Mouse (Mus musculus) splenic B cell, adult 2 months (primary cell): Measurements from ENCODE around the gene Acbd6.

Source experiments
- DNase-seq: peaks from one replicate; pipeline ENCODE4 v3.0.0-alpha.2; 2011; ENCODE audit warnings: low read depth, low spot score
- H3K27me3 ChIP-seq: 2 replicates; pipeline ENCODE4 v1.6.1; 2012; ENCODE audit warnings: mild to moderate bottlenecking, low read length, moderate library complexity, mixed read lengths; ENCODE audit not compliant: control insufficient read depth, poor library complexity, insufficient read depth, severe bottlenecking
- H3K36me3 ChIP-seq: 2 replicates; pipeline ENCODE4 v1.6.1; 2012; ENCODE audit warnings: mild to moderate bottlenecking, low read length, moderate library complexity, mixed read lengths; ENCODE audit not compliant: control insufficient read depth, poor library complexity, insufficient read depth, severe bottlenecking

Acbd6 gene

DNA sequence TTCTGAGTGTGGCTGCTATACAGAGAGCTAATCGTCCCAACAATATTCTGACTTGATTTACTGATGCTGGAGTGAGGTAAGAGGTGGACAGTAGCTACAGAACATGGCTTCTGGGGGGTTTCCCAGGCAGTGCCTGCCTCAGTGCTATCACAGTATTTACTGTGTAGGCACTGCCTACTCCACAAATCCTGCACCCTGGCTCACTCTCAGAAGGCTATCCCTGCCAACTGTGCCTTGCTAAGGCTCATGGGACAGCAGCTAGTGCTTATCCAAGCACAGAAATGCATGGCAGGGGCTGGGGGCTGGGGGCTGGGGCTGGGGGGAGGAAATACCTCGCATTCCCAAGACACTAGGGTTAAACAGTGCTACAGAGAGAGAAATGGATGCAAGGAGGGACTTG is 155.4 kb downstream of the Acbd6 start:
- DNase-seq = no peak
- Histone ChIP-seq H3K36me3 (no peaks in the 10 kb centered on the region), H3K27me3 (no peaks in the 10 kb centered on the region)

DNA sequence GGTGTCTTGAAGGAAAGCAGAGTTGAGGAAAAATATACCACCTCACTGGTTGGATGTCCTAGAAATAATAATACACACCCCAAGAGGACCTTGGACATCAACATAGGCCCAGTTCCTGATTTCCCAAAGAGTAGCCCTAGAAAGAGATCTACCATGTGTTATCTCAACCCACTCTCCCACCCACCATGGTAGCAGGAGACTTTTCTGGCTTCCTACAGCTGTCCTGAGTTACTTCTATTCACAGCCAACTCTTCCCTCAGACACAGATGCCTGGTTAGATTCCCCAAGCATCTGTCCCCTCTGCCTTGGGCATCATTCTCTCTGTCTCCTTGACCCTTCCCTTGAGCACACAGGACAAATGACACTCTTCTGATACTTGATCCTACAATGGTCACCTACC is 157.4 kb downstream of the Acbd6 start:
- DNase-seq = no peak

DNA sequence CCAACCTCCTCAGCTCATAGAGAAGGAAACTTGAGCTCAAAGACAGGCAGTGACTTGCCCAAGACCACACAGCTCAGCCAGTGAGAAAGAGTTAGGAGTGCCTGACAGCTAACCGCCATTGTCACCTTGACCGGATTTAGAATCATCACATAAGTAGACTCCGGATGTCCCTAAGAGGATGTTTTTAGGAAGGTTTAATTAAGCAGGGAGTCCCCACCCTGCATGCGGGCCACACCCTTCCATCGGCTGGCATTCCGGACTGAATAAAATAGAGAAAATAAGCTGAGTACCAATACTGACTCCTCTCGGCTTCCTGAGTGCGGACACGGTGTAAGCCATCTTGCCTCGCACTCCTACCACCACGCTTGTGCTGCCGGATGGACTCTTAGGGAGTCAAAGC is 159.4 kb downstream of the Acbd6 start:
- Histone ChIP-seq H3K36me3 (no peaks in the 10 kb centered on the region), H3K27me3 (no peaks in the 10 kb centered on the region)
- DNase-seq = no peak

More for the DNA sequence above, 157.4 kb downstream of the Acbd6 start:
- H3K36me3 ChIP-seq = no peaks in the 10 kb centered on the region
- H3K27me3 ChIP-seq = no peaks in the 10 kb centered on the region

DNA sequence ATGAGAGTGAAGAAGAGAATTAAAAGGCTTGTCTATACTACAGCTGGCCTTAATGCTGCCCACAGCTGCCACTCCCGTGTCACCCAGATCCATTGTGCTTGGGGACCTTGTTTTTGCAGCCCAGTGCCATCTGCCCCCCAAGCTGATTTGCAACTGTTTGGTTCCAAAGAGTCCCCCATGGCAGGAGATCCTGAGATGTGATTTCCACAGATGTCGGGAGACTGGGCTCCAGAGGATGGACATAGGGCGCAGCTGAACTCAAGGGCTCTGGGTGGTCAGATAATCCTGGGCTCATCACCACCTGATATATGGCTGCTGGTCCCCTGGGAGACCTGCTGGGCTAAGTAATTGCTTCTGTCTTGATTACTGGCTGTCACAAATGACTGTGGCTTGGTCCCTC is 160.9 kb downstream of the Acbd6 start:
- no peaks in the 10 kb centered on the region for H3K36me3 ChIP-seq
- DNase-seq = no peak
- no peaks in the 10 kb centered on the region for H3K27me3 ChIP-seq

DNA sequence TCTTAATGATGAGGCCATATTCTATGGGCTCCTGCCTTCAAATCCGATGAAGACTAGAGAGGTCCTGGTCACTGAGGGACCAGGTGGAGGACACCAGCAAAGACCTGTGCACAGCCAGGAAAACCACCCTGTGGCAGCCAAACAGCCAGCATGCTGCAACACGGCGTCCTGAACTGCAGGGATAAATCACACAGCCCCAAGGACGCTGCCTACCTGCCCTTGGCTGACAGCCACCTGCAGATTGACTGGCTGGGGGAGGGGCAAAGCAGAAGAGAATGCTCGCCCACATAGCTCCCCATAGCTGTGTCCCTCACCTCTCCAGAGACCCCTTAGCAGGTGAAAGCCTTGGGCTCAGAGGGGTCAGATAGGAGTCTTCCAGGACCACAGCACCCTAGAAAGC is 162.1 kb downstream of the Acbd6 start:
- H3K36me3 ChIP-seq = no peaks in the 10 kb centered on the region

DNA sequence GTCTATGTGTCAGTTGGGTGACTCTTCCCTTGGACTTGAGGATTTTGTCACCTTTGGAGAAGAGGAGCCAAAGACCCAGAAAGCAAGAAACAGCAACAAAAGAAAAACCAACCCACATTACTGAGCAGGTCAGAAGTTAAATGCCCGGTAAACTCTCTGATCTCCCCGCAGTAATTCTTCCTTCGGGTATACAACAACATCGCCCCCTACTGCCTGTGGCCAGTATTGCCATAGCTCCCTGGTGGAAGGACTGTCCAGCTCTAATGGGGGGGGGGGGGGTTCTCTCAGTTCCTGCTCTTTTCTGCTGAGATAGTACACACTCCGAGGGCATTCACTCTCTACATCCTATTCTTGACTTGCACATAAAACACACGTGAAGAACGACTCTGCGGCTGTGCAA is 163.5 kb downstream of the Acbd6 start:
- no peaks in the 10 kb centered on the region for H3K27me3 ChIP-seq
- no peak for DNase-seq
- H3K36me3 ChIP-seq = no peaks in the 10 kb centered on the region

More for the DNA sequence above, 162.1 kb downstream of the Acbd6 start:
- no peak for DNase-seq
- no peaks in the 10 kb centered on the region for H3K27me3 ChIP-seq

DNA sequence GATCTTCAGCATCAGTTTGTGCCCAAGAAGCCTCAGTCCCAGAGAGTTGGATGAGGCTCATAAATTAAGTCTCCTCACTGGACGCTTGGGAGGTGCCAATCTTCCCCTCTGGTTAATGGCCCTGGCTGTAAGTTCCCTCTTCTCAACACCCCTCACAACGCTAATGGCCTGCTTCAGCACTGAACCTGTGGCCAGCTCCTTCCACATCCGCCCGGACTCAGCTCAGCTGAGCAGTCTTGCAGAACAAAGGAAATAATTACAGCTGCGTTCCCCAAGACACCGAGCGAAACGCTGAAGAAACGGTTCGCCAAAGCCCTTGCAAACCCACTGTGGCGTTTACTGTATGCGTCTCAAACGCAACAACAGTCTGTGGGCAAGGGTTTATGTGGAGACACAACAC is 164.3 kb downstream of the Acbd6 start:
- H3K36me3 ChIP-seq = no peaks in the 10 kb centered on the region
- H3K27me3 ChIP-seq = no peaks in the 10 kb centered on the region
- DNase-seq = peak; percentile 72

DNA sequence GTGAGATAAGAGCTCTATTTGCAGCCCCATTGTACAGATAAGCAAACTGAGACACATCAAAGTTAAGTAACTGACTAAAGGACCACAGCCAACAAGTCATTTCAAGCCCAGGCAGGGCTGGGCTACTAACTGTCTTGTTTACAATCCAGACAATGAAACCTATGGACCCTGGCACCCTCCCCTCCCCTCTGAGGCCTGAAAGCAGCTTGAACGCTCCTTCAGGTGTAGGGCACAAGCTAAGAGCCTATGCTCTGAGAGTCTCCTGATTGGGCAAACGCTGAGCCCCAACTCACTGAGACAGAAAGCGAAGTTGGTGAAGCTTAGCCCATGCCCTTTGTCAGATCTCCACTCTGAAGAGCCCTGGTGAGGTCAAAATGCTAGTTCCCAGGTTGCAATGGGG is 166.4 kb downstream of the Acbd6 start:
- no peaks in the 10 kb centered on the region for H3K36me3 ChIP-seq
- no peak for DNase-seq
- no peaks in the 10 kb centered on the region for H3K27me3 ChIP-seq

DNA sequence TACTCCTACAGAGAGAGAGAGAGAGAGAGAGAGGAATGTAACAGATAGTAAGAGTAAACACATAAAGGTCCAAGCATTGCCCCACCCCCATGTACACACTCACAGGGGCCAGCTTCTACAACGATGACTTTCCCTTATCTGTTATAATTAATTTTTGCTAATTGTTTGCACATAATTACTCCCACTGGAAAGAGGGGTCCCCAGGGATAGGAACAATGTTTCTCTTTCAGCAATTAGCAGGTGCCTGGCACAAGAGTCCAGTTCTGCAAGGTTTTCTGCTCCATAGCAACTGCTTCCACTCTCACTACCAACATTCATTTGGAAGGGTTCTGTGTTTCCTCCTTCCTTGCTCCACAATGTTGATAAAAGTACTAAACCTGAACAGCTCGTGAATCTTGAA is 168.0 kb downstream of the Acbd6 start:
- no peak for DNase-seq
- no peaks in the 10 kb centered on the region for H3K36me3 ChIP-seq
- H3K27me3 ChIP-seq = no peaks in the 10 kb centered on the region

DNA sequence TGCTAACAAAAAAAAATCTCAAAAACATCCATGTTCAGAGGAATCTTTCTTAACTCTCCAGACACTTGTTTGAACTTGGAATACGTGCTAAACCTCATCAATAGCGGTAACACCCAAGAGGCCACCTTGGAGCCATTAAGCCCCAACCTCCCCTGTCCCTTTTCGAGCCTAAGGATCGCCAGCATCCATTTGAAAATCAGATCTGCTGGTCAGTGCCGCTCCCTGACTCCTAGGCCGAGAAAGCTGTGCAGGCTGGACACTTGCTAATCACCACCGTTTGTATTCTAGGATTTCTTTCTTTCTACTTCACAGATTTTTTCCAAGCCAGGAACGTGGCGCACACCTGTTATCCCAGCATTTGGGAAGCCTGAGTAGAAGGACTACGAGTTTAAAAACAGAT is 169.9 kb downstream of the Acbd6 start:
- H3K36me3 ChIP-seq = no peaks in the 10 kb centered on the region
- DNase-seq = no peak
- H3K27me3 ChIP-seq = no peaks in the 10 kb centered on the region

DNA sequence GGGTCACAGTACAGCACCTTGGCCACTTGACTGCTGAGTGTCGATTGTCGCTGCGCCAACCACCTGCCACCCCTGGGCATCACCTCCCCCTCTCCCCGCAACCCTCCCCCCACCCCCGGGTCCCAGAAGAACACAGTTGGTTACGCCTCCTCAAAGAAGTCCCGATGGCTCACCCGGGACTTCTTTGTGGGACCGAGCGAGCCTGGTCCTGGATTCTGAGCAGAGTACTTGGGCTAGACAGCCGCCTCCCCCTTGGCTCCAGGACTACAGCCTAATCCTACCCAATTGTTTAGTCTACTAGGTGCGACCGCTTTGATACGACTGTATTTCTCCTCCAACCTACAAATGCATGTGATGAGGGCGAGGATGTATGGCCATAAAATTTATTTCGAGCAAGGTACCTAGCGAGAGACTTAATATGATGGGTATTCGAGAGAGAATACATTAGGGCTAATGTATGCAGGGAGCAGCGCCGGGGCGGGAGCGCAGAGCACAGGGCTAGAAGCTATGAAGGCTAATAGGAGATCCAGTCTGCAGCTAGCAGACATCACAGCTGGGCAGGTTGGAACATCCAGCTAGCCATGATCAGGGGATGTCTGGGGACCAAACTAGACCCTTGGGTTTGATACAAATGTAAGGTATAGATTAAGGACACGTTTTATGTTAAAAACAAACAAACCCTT is 171.3 kb downstream of the Acbd6 start:
- Histone ChIP-seq H3K27me3 (no peaks in the 10 kb centered on the region; the same call in 1 of the 2 replicates), H3K36me3 (no peaks in the 10 kb centered on the region)
- no peak for DNase-seq

DNA sequence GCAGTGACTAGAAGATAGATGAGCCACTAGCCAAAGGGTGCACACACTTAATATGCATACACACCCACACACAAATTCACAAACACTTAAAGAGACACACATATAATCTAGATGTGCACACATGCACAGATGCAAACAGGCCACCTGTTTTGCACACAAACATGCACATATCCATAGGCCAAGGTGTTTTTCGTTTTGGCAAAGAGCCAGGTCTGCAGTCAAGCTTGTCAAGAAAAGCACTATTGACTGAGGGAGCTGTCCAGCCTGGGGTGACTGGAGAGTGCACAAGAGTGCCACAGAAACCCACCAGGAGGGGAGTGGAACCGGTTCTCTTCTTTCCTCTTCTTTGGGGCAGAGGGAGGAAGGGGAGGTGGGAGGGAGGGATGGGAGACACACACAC is 173.2 kb downstream of the Acbd6 start:
- Histone ChIP-seq H3K27me3 (no peaks in the 10 kb centered on the region; the same call in 1 of the 2 replicates), H3K36me3 (no peaks in the 10 kb centered on the region)
- no peak for DNase-seq

DNA sequence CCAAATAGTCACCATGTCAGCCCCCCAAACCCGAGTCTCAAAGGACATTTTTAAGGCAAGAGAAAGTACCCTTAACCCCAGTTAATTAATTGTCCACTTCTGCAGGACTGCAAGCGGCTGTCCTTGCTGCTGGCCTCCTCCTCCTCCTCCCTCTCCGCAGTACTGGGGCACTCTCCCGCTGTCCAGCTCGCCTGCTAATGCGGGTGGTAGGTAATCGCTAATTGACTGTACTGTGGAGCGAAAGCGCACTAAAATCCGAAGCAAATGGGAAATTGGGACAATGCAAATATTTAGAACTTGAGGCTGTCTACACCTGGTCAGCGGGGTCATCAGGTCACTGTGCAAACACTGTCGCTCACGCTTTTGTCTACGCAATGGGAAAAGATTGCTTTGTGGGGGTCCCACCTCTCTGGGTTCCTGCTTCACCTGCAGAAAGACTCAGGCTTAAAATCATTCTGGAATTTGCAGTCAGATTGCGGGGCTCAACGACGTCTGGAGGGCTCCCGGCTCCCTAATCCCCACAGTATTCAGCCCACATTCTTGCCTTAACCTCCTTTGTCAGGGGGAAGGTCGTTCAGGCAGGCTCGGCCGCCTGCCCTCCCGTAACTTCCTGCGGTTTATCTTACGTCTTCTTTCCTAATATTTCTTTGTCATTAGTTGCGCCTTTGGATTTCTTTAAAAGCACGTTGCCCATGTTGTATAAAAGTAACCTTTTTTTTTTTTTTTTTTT is 178.3 kb downstream of the Acbd6 start:
- Histone ChIP-seq H3K27me3 (no peaks in the 10 kb centered on the region; the same call in 1 of the 2 replicates), H3K36me3 (no peaks in the 10 kb centered on the region)
- no peak for DNase-seq

DNA sequence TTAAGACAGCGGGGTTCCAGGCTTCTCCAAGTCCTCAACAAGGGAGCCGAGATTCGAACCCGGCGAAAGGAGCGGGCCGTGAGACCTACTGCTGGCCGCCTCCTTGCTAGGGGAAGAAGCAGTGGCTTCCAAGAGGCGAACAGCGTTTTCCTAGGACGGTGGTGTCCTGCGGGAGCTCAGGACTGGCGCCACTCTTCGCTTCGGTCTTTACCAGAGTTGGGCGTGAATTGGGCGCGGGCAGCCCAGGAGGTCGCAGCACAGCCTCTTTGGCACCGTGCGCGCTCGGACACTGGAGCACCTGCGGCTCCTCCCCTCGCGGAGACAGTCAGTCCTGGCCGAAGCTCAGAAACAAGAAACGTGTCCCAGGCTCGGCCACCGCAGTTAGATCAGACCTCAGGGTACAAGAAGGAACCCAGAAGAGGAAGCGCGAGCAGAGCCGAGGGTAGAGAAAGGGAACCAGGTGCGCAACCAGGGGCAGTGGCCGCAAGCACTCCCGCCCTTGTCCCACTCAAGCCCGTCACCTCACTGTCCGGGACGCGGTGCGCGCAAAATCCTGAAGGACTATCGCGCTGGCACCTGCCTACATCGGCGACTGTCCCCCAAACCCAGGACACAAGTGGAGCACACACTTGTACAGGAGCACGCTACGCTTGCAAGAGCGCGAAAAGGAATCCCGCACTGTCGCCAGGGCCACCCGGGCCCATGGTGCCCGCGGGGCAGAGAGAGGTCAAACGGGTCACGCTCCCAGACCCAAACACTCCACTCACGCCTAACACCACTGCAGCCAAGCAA is 179.3 kb downstream of the Acbd6 start:
- Histone ChIP-seq H3K36me3 (no peaks in the 10 kb centered on the region), H3K27me3 (no peaks in the 10 kb centered on the region; the same call in 1 of the 2 replicates)
- peak; percentile 49 for DNase-seq

DNA sequence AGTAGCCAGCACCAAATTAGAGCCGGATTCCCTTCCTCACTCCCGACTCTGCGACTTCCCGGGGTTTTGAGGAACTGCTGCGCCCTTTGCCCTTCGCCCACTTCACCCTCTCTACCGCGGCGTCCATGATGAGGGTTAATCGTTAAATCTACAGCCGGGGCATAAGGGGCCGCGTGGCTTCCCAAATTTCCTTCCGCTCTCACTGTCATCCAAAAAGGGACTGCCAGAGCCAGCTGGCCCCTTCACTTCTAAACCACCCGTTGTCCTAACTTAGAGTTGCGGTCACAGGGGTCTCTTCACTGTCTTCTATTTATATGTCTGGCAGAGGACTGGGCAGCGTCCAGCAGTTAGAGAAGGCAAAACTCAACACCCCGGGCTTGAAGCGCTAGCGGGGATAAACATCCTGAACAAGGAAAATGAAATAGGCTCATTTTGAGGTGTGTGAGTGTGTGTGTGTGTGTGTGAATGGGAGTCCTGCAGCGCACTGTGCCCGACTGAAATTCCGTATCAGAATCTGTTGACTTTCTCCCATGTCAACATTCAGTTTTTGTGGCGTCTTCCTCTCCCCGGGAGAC is 180.0 kb downstream of the Acbd6 start:
- H3K27me3 ChIP-seq = peaks cover 1% of the 10 kb centered on the region; the same call in 1 of the 2 replicates
- DNase-seq = no peak
- no peaks in the 10 kb centered on the region for H3K36me3 ChIP-seq
